Mouse (Mus musculus): ENCODE measurements around the gene Vmn2r86.
A peak's percentile ranks its signal among the peaks of the same experiment; 100 is the strongest.
"Not testable (repeated sequence)": the region's sequence is repeated elsewhere in the genome, so short reads cannot be mapped to it uniquely, and the experiment has no call there.

The Vmn2r86 gene

GRCm38 (mm10) chr10:130455950-130456349, at the start of gene Vmn2r86:
Vmn2r86 (minus strand) TSS chr10:130456050.
- not testable (repeated sequence) for DNase-seq (ENCODE audit: low spot score in 2 of 2)

GRCm38 (mm10) chr10:130497296-130497695, 41.4 kb upstream of the Vmn2r86 start, which contains the start of gene Vmn2r87:
Vmn2r87 (minus strand) TSS chr10:130497396.
- no peak for DNase-seq (ENCODE audit: low spot score in 2 of 2)

DNA sequence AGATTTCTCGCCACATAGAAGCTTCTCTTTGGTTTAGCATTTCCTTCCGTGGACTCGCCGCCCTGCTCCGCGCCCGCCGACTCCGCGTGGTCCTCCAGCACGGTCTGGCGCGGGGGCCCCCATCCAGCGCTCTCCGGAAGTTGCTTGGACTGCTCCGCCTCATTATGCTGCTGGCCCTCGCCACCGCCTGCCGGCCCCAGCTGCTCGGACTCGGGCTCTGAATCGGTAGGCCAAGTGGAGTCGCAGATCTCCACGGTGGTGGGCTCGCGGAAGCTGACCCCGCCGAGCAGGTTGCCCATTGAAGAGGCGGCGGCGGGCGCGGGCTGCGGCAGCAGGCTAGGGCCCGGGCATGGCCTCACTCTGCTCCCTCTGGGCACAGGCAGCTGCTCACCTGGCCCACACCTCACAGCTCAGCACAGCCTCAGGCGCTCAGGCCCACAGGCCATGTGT, 14.5 kb upstream of the Vmn2r86 start:
- DNase-seq (ENCODE audit: low spot score in 2 of 2) = peak; percentile 1 to 9

GRCm38 (mm10) chr10:130444776-130445175, 11.1 kb downstream of the Vmn2r86 start:
- no peak for DNase-seq (ENCODE audit: low spot score in 2 of 2)

DNA sequence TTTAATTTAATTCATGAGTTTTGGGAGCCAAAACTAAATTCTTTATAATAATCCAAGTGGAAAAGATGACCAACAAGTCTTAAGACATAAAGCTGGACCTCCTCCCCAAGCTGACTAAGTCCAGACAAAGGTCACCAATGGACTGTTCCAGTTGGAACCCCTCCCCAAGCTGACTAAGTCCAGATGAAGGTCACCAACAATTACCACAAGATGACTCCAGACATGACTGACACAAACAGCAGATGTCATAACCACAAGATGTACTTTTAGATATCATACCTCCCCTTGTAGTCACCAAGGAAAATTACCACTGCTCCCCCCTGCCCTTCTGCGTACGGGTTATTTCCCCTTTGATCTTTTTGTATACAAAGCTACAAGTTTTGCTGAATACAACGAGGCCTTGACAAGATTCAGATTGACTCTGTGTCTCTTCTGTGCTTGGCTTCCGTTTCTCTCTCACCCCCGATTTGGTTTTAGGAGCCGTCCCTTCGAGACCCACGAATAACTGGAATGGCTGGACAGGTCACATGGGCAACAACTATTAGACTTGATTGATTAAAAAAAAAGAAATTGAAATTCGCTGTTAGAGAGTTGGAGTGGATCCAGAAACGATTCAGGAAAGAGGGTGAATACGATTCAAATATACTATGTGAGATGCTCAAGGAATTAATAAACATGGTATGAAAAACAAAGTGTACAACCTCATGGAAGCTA, 21.5 kb downstream of the Vmn2r86 start:
- not testable (repeated sequence) for DNase-seq (ENCODE audit: low spot score in 2 of 2)

DNA sequence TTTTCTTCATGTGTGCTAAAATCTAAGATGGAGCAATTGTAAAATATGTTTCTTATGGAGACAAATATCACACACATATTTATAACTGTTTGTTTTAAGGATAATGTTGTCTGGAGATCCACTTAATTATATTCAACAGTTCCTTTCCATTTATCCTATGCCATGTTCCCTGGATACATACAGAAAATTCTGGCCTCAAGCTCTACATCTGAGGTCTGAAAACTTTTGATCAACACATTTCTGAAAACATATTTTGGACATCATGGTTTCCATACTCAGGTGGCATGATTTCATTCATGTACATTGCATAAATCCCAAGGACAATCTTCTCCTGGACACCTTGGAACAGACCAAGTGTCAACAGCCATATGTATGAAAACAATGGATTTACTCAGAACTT, 26.2 kb downstream of the Vmn2r86 start, which contains the start of gene Vmn2r85:
Gene Vmn2r85, minus strand, starts transcription at position 101 of the 400 bp plus-strand sequence.
- not testable (repeated sequence) for DNase-seq (ENCODE audit: low spot score in 2 of 2)

GRCm38 (mm10) chr10:130422368-130422767, 33.5 kb downstream of the Vmn2r86 start:
- DNase-seq (ENCODE audit: low spot score in 2 of 2) = not testable (repeated sequence)

DNA sequence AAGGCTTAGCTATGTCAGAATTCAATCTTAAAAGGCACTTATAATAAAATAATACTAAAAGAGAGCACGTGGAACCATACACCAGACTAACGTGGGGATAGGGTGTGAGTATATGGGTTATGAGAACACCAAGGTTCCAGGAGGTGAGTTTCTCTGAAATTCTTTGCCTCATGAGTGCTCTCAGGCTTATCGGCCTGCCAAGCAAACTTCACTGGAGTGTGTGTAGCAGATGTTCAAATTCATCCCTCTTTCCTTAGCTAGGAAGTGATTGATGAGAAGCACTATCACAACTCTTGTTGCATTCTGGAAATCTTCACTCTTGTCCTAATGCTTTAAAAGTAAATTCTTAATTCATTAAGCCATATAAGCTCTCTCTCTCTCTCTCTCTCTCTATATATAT, 35.4 kb downstream of the Vmn2r86 start:
- DNase-seq (ENCODE audit: low spot score in 2 of 2) = no peak

DNA sequence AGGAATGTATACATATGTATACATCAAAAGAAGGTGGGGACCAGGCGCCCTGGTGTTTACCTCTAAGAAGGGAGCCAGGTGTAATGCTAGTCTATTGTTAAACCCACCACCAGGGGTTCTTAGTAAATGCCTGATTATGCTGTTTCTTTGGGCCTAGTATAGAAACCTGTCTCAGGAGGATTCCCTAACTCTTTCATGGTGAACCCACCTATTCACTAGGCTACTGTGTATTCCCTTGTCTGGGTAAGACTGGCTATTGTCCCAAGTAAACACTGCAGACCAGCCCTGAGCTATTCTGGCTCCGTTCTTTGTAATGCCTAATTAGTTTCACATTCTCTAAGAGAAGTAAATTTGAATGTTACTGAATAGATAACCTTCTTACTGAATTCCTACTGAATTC, 35.9 kb downstream of the Vmn2r86 start:
- not testable (repeated sequence) for DNase-seq (ENCODE audit: low spot score in 2 of 2)

- not testable (repeated sequence) for DNase-seq (ENCODE audit: low spot score in 2 of 2)
These were observed 39.5 kb downstream of the Vmn2r86 start for GRCm38 (mm10) chr10:130416352-130416751.

DNA sequence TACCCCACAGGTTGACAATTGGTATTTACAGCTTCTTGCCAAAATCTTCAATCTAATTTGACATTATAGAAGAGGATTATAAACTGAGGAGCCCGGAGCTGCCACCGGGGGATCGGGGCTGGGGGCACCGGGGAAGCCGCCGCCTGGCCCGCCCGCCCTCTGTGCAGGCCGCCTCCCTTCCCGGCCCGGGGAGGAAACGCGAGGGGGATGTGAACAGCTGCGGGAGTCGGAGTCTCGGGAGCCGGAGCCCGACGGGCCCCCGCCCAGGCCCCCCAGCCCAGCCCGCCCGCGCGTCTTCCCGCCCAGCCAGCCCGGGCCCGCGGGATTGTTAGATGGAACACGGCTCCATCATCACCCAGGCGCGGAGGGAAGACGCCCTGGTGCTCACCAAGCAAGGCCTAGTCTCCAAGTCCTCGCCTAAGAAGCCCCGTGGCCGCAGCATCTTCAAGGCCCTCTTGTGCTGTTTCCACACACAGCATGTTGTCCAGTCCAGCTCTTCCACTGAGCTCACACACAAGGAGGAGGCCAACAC, 43.6 kb downstream of the Vmn2r86 start:
- not testable (repeated sequence) for DNase-seq (ENCODE audit: low spot score in 2 of 2)

DNA sequence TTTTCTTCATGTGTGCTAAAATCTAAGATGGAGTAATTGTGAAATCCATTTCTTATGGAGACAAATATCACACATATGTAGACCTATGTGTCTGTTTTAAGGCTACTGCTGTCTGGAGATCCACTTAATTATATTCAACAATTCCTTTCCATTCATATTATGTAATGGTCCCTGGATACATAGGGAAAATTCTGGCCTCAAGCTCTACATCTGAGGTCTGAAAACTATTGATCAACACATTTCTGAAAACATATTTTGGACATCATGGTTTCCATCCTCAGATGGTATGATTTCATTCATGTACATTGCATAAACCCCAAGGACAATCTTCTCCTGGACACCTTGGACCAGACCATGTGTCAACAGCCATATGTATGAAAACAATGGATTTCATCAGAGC, 61.6 kb downstream of the Vmn2r86 start, which contains the start of gene Vmn2r84:
Gene Vmn2r84, minus strand, starts transcription at position 101 of the 400 bp plus-strand sequence.
- DNase-seq (ENCODE audit: low spot score in 2 of 2) = no peak

Measured in urinary bladder, adult 18-20 months (tissue).